Mouse (Mus musculus): ENCODE measurements around the gene Mylk. TPM values are rescaled to one million over a fixed set of nuclear protein-coding genes. Genes with fewer than 3 reads are reported as not detected.

Mylk gene
- total RNA-seq, 2 experiments from 2014 or later, result 13.8 to 15.7 TPM

DNA sequence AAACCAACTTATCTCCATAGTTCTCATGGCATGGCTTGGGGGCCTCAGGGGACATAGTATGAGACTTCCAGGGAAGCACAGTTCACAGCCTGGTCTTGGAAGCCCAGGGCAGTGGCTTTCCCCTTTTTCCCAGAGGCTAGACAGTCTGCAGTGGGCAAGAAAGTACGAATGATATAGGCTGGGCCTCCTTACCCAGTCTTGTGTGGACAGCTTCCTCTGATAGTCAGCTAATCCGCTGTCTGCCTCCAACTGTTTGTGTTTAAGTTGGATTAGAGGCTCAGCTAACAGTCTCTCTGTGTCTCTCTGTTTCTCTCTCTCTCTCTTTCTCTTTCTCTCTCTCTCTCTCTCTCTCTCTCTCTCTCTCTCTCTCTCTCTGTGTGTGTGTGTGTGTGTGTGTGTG, 156.0 kb downstream of the Mylk start:
- DNase-seq (ENCODE audit: low spot score in 2 of 2), result no peak

DNA sequence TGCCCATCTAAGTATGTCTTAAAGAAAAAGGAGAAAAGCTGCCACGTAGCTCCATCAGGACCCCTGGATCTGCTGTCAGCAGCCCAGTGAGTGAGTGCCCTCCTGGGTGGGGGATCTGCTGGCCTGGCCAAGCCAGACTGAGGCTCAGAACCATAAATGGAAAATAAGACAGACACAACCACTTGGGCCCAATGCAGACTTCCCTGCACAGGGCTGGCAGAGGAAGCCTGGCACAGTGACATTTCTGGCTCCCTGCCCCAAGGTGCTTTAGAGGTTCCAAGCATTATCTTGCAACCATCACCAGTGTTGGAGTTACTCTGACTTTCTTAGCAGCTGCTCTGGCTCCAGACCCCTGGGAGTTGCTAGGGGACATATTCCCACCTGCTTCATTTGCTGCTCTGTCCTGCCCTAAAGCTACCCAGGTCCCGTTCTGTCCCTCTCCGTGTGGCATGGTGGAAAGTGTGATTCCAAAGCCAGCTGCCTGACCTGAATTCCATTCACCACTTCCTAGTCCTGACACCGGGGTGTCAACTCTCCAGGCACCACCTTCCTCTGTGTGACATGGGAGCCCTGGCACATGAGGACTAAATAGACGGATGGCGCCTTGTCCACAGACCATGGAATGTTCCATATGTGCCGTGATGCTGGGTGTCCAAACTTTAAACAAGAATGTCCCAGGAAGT, 156.7 kb downstream of the Mylk start:
- no peak for DNase-seq (ENCODE audit: low spot score in 2 of 2)

DNA sequence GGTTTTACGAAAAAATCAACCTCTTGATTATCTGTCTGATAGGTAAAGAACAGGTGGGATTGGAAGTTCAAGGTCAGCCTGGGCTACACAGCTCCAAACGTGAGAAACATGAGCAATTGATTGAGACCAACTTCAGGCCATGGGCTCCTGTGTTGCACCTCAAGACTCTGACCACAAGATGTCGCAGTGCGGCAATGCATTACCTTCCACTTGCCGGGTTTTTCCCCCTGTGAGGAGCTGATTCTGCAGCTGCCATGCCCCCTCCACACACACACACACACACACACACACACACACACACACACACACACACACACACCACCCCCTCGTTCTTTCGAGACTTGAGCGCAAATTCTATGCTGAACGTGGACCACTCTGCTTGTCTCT, 157.3 kb downstream of the Mylk start:
- peak; percentile 61 to 76 for DNase-seq (ENCODE audit: low spot score in 2 of 2)

GRCm38 (mm10) chr16:34902761-34903160, 157.8 kb downstream of the Mylk start:
- no peak for DNase-seq (ENCODE audit: low spot score in 2 of 2)

DNA sequence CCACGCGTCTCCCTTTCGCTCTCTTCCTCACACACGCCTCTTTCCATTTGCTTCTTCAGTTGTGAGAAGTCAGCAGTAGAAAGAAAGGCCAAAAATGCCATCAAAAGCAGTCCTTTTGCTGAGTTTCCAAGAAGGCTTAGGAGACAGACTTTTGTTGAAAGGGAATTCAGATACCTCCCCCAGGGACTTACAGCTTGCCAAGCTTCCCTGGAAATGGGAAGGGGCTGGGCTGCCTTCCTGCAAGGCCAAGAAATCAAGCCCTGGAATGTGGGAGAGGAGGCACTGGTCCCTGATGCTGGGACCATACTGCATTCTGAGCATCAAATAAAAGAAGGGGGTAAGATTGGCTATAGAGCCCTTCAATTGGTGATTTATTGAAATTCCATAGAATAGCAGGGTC, 159.9 kb downstream of the Mylk start:
- no peak for DNase-seq (ENCODE audit: low spot score in 2 of 2)

GRCm38 (mm10) chr16:34909437-34909836, 164.4 kb downstream of the Mylk start:
- no peak for DNase-seq (ENCODE audit: low spot score in 2 of 2)

- DNase-seq (ENCODE audit: low spot score in 2 of 2), result no peak
Measured at GRCm38 (mm10) chr16:34917373-34917900, 172.4 kb downstream of the Mylk start.

DNA sequence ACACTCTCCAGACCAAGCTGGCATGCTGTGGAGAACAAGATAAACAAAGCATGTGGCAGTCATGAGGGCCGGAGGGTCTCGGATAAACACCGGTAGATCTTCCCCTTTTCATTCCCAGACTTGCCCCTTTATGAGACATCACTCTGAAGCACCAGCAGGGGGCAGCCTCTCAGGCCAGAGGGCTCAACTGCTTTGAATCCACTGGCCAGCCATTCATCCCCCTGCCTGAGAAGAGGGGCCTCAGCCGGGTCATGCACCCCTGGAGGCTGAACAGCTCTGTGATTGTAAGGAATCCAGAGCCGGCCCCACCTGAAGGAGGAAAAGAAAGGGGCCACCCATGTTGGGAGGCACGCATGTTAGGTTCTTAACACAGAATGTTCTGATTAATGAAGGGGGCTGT, 175.2 kb downstream of the Mylk start:
- DNase-seq (ENCODE audit: low spot score in 2 of 2), result peak; percentile 9 to 25

- DNase-seq (ENCODE audit: low spot score in 2 of 2), result no peak
Measured at GRCm38 (mm10) chr16:34920868-34921267, 175.9 kb downstream of the Mylk start.

DNA sequence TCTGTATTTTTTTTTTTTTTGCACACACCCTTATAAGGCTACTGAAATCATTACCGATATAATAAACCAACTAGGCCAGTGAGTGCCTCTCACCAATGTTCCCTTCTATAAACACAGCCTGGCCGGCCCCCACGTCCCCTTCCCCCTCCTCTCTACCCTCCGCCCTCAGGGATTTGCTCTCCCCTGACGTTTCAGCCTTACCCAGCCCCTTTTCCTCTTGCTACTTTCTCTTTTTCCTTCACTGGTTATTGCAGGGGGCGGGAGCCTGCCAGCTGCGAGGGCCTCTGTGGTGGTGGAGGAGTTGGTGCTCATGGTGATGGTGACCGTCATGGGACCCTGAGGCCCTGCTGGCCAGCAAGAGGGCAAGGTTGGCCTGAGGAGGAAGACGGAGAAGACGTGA, 176.3 kb downstream of the Mylk start:
- DNase-seq (ENCODE audit: low spot score in 2 of 2), result no peak

DNA sequence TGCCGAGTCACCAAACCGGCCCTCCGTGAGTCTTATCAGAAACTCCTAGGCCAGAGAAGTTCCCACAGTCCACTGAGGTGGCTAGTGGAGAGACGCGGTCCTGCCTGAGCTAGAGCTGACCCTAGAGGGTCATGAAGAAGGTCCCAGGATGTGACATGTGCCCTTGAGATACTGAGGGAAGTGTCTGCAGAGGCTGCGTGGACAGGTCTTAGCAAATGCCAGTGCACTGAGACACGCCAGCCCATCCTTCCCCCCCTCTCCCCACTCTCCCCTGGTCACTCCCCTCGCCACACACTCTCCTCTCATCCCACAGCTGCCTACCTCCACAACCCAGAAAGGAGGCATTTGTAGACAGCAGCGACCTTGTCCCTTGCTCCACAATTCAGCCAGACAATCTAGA, 178.6 kb downstream of the Mylk start:
- DNase-seq (ENCODE audit: low spot score in 2 of 2), result no peak

DNA sequence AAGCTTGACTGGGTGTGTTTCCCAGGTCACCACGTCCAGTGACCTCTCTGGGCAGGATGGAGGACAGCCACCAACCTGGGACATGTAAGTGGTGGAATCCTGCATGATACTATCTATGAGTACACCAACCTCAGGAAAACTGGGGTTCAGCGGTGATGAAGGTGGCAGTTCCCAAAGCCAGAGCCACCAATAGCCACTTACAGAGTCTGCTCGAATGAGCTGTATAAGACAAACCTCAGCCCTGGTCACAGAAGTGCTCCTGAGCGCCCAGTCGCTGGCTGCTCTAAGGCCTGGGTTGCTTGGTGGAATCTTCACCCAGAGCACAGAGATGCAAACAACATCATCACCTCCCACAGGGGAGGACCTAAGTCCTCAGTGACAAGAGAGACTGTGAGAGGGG, 179.3 kb downstream of the Mylk start:
- DNase-seq (ENCODE audit: low spot score in 2 of 2), result no peak

DNA sequence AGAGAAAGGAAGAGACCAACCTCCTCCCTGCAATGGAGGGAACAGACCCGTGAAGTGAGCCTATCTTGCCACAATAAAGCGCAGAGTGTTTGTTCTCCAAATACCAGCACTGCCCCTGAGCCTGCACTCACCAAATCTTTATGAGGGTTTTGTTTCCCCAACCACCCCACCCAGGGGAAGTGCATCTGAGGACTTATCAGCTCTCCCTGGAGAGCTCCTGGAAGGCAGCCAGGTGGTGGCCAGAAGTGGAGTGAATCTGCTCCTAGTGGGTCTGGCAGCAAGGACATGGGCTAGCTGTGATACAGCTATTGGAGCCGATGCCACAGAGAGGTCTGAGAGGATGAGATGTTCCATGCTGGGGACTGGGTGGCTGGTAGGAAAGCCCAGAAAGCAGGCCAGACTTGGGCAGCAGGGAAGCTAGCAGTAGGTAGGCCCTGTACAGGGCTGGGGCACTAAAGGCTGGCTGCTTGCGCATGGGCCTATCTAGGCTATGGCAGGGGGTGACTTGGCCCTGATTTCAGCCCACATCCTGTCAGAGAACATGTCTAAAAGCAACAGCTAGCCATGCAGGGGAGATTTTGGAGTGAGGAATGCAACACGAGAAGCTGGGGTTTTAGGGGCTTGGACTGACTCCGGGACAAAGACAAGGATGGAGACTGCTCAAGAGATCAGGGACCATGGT, 180.1 kb downstream of the Mylk start:
- DNase-seq (ENCODE audit: low spot score in 2 of 2), result no peak

- no peak for DNase-seq (ENCODE audit: low spot score in 2 of 2)
Measured at GRCm38 (mm10) chr16:34926531-34927435, 181.8 kb downstream of the Mylk start.

GRCm38 (mm10) chr16:34929686-34930085, 184.7 kb downstream of the Mylk start:
- DNase-seq (ENCODE audit: low spot score in 2 of 2), result no peak

GRCm38 (mm10) chr16:34930110-34930509, 185.1 kb downstream of the Mylk start:
- DNase-seq (ENCODE audit: low spot score in 2 of 2), result no peak

DNA sequence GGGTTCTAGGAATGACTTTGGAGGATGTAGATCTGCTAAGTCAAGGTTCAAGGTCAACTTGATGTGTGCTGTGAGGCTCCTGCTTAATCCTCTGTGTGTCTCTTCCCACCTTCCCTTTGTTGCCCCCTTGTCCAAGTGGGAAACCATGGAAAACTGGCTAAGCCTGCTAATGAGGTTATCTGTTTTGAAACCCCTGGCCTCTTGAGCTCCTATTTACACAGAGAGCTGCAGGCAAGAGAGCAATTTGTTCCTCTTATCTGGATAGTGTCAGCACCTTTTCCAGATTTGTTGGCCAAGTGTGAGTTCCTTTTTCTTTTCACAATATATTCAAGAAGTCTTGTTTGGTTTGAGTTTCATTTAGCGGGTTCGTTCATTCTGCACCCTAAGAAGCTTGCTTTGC, 186.3 kb downstream of the Mylk start:
- no peak for DNase-seq (ENCODE audit: low spot score in 2 of 2)

- DNase-seq (ENCODE audit: low spot score in 2 of 2), result no peak
Measured at GRCm38 (mm10) chr16:34933173-34933572, 188.2 kb downstream of the Mylk start.

GRCm38 (mm10) chr16:34934486-34934885, 189.5 kb downstream of the Mylk start:
- DNase-seq (ENCODE audit: low spot score in 2 of 2), result no peak

GRCm38 (mm10) chr16:34935514-34936338, 190.7 kb downstream of the Mylk start:
- DNase-seq (ENCODE audit: low spot score in 2 of 2), result no peak

- no peak for DNase-seq (ENCODE audit: low spot score in 2 of 2)
Measured at GRCm38 (mm10) chr16:34936339-34936810, 191.4 kb downstream of the Mylk start.

Measured in left cerebral cortex, adult 18-20 months (tissue).